Mouse (Mus musculus): ENCODE data around the gene Fignl1.
A peak's percentile ranks its signal among the peaks of the same experiment; 100 is the strongest.

Fignl1 gene

GRCm38 (mm10) chr11:11831940-11832754 is 23.4 kb upstream of the Fignl1 start:
- DNase-seq = peak; percentile 25

GRCm38 (mm10) chr11:11831526-11831925 is 22.8 kb upstream of the Fignl1 start:
- peak; percentile 4 for DNase-seq

- DNase-seq = peak; percentile 1
These were observed 22.2 kb upstream of the Fignl1 start for GRCm38 (mm10) chr11:11830884-11831495.

- no peak for DNase-seq
These were observed 20.6 kb upstream of the Fignl1 start for GRCm38 (mm10) chr11:11829161-11830000.

- no peak for DNase-seq
These were observed 20.0 kb upstream of the Fignl1 start for GRCm38 (mm10) chr11:11828761-11829160.

GRCm38 (mm10) chr11:11828251-11828650 is 19.5 kb upstream of the Fignl1 start:
- no peak for DNase-seq

- no peak for DNase-seq
These were observed 17.7 kb upstream of the Fignl1 start for GRCm38 (mm10) chr11:11826475-11826874.

- DNase-seq = peak; percentile 3
These were observed 16.9 kb upstream of the Fignl1 start for GRCm38 (mm10) chr11:11825670-11826069.

- peak; percentile 2 for DNase-seq
These were observed 16.3 kb upstream of the Fignl1 start for GRCm38 (mm10) chr11:11824970-11825635.

- DNase-seq = peak; percentile 42
These were observed 15.5 kb upstream of the Fignl1 start for GRCm38 (mm10) chr11:11823980-11824911.

GRCm38 (mm10) chr11:11822181-11823095 is 13.7 kb upstream of the Fignl1 start:
- DNase-seq = peak; percentile 86

GRCm38 (mm10) chr11:11821387-11821975 is 12.7 kb upstream of the Fignl1 start:
- peak; percentile 76 for DNase-seq

- DNase-seq = peak; percentile 40
These were observed 12.0 kb upstream of the Fignl1 start for GRCm38 (mm10) chr11:11820737-11821136.

- peak; percentile 82 for DNase-seq
These were observed 11.5 kb upstream of the Fignl1 start for GRCm38 (mm10) chr11:11820251-11820650.

- no peak for DNase-seq
These were observed 10.4 kb upstream of the Fignl1 start for GRCm38 (mm10) chr11:11819206-11819605.

GRCm38 (mm10) chr11:11818797-11819196 is 10.0 kb upstream of the Fignl1 start:
- no peak for DNase-seq

GRCm38 (mm10) chr11:11815737-11816136 is 7.0 kb upstream of the Fignl1 start:
- peak; percentile 84 for DNase-seq

GRCm38 (mm10) chr11:11811906-11812480 is 3.2 kb upstream of the Fignl1 start:
- DNase-seq = peak; percentile 91

GRCm38 (mm10) chr11:11809404-11810175 is 828 bp upstream of the Fignl1 start:
- DNase-seq = peak; percentile 32

All from liver (tissue).